Mouse (Mus musculus) layer of hippocampus, adult 2 months (tissue): ENCODE data around the gene Galp. TPM values are rescaled to one million over a fixed set of nuclear protein-coding genes. Genes with fewer than 3 reads are reported as not detected.

Experiments used
- DNase-seq, 2 experiments: peaks; one replicate each; pipeline ENCODE4 v3.0.0; 2022; ENCODE audit warnings: low spot score in 2 of 2
- H3K27ac ChIP-seq: fragments of 200-600 bp; 2 replicates; pipeline ENCODE4 v1.8.1; 2022
- H3K4me3 ChIP-seq: fragments of 200-600 bp; 2 replicates; pipeline ENCODE4 v1.8.1; 2022; ENCODE audit warnings: mild to moderate bottlenecking
- CTCF ChIP-seq: fragments of 200-600 bp; conservative IDR thresholded peaks from 2 replicates; pipeline ENCODE4 v1.8.1; 2022; ENCODE audit warnings: antibody characterized with exemption, mild to moderate bottlenecking, moderate library complexity
- long read RNA-seq, 2 experiments: library from polyadenylated mRNA; stranded (forward); transcript quantifications; one replicate each; pipeline ENCODE4 v2.0.0; 2021; ENCODE audit warnings: borderline mapping rate in 2 of 2
- total RNA-seq, 2 experiments: library from RNA; stranded (reverse); gene quantifications; 2 replicates each; pipeline ENCODE4 v1.2.3; 2021

Galp gene
- not detected for total RNA-seq
- long read RNA-seq, experiment 1: 0 reads
- long read RNA-seq, experiment 2: 0 reads

- TF ChIP-seq CTCF: no peak
- Histone ChIP-seq H3K27ac (no peak within 1 kb of the TSS), H3K4me3 (no peak within 1 kb of the TSS)
- no peak for DNase-seq
Observed at GRCm38 (mm10) chr7:6196790-6197189, at the start of gene Galp. TSS of gene Galp (plus strand) at chr7:6197090.

GRCm38 (mm10) chr7:6147688-6148087 is 49.2 kb upstream of the Galp start:
- no peak for DNase-seq
- H3K4me3 ChIP-seq: no peak overlapping the region
- no peak for TF ChIP-seq CTCF
- peak overlapping the region; percentile 39; the same call in 1 of the 2 replicates for H3K27ac ChIP-seq

- H3K27ac ChIP-seq: peak overlapping the region; percentile 5; the same call in 1 of the 2 replicates
- no peak for DNase-seq
Observed at GRCm38 (mm10) chr7:6151266-6151665, 45.6 kb upstream of the Galp start.

DNA sequence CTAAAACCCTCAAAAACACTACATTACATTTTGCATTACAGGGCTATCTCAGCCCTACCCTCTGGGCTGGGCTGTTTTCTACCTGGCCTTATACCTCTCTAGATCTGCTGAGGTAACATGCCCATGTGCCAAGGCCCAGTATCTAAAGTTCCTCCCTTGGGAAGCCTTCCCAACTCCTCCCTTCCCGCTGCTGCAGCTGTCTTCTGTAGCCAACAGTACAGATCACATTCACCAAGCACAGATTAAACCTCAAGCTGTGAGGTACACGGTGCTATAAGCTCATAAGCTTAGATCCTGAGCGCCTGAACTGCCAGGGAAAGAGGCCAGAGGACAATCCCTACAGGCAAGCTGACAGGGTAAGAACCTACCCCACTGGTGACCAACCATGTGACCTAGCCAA is 44.9 kb upstream of the Galp start:
- no peak for DNase-seq
- H3K27ac ChIP-seq: no peak overlapping the region
- TF ChIP-seq CTCF: no peak
- no peak overlapping the region for H3K4me3 ChIP-seq

More at GRCm38 (mm10) chr7:6151266-6151665, 45.6 kb upstream of the Galp start:
- TF ChIP-seq CTCF: no peak
- no peak overlapping the region for H3K4me3 ChIP-seq

GRCm38 (mm10) chr7:6153131-6153530 is 43.8 kb upstream of the Galp start:
- H3K4me3 ChIP-seq: no peak overlapping the region
- H3K27ac ChIP-seq: no peak overlapping the region; the same call in 1 of the 2 replicates
- DNase-seq: no peak
- no peak for TF ChIP-seq CTCF

DNA sequence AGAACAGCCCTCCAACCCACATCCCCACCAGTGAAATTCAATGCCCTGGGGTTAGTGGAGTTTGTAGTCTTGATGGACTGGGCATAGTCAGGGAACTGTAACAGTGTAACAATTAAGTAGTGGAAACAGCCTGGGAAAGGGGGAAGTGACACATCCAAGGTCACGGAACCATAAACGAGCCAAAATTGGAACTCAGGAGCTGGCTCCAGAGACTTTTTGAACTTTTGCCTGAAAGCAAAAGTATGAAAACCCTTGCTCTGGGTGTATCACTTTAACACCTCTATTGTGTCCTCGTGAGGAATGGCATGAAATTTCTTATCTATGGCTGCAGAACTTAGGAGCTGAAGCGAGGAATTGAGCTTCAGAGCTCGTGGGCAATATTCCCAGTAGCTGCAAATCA is 42.7 kb upstream of the Galp start:
- DNase-seq: no peak
- H3K4me3 ChIP-seq: peak overlapping the region; percentile 98; the same call in 1 of the 2 replicates
- peak overlapping the region; percentile 97; the same call in 1 of the 2 replicates for H3K27ac ChIP-seq
- no peak for TF ChIP-seq CTCF

GRCm38 (mm10) chr7:6155031-6155872 is 41.6 kb upstream of the Galp start:
- peak overlapping the region; percentile 97 for H3K27ac ChIP-seq
- TF ChIP-seq CTCF: no peak; the same call in 1 of the 2 replicates
- peak; percentile 69 to 82 for DNase-seq
- H3K4me3 ChIP-seq: peak overlapping the region; percentile 98

DNA sequence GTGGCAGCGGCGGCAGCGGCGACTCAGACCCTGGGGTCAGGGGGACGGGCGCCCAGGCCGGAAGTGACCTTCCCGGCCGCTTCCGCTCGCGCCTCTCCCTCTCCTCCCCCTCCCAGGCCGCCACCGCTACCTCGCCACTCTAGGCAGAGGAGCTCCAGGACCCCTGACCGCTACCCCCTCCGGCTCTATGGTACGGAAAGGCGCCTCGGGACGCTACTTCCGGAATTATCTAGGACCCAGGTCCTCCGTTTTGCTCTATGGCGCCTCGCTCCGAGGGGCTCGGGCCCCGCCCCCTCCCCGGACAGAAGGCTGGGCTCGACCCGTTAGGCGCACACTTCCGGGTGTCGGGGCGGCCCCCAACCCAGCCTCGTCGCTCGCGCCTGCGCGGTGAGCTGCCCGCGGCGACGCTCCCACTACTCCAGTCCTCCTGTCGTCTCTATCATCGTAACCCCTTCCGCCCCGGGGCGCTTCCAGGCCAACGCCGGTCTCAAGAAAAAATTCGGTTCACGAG is 40.9 kb upstream of the Galp start, which contains the start of gene Zfp787:
Zfp787 (minus strand) TSS at position 97 of the 511 bp plus-strand sequence.
- no peak for TF ChIP-seq CTCF
- DNase-seq: peak; percentile 96 to 98
- peak within 1 kb of the TSS; percentile 97 for H3K27ac ChIP-seq
- peak within 1 kb of the TSS; percentile 98 for H3K4me3 ChIP-seq

DNA sequence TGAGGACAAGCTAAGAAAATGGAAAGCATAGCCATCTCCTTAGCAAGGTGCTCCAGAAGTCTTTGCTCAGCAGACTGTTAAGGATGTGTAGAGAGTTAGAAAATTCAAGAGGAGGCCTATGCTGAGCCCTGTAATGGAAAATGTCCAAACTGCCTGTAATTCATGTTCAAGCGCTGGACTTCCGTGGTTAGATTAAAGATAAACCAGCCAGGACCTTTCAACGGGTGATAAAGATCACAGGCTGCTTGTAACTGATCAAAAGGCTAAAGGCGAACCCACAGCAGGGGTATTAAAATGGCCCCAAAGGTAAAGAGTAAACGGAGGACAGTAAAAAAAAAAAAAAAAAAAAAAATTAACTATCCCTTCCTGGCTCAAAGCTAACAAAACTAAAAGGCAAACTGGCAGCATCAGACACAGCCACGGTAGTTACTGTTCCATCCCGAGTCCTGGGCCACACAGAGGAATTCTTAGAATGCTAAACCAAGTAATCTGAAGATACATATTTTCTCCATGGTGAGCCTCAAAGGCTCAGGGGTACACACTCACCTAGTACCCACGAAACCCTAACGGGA is 39.9 kb upstream of the Galp start:
- no peak for DNase-seq
- TF ChIP-seq CTCF: no peak
- H3K27ac ChIP-seq: peak overlapping the region; percentile 97; the same call in 1 of the 2 replicates
- H3K4me3 ChIP-seq: peak overlapping the region; percentile 98; the same call in 1 of the 2 replicates

DNA sequence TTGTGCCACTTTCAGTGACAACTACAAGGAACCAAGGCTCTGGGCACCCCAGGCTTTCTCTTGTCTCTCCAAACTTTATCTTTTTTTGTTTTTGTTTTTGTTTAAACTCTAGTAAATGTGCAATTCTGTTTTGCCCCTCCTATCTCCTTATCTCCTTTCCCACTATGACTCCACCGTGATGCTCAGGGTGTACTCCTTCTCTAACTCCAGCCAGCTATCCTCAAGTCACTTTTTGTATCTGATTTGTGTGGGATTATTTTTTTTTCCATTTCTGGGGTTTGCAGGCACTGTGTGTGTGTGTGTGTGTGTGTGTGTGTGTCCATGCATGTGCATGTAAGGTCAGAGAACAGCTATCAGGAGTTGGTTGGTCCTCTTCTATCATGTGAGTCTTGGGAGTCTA is 39.4 kb upstream of the Galp start:
- no peak for DNase-seq
- Histone ChIP-seq H3K4me3 (no peak overlapping the region), H3K27ac (no peak overlapping the region)
- TF ChIP-seq CTCF: no peak

DNA sequence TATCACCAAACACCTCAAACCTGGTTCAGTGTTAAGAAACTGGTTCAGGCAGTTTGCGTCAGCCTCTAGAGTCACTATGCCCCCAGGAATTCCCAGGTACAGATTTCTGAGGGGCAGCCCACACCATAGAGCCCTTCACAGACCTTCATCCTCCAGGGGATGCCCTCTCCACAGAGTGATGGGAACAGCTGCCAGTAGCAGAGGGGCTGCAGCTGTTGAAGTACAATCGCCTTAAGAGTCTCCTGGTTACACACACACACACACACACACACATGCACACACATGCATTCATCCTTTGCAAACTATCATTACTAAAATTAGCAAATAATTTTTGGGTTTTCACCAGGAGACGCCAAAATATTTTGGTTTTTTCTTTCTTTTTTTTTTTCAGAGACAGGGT is 37.3 kb upstream of the Galp start:
- H3K27ac ChIP-seq: no peak overlapping the region
- no peak for TF ChIP-seq CTCF
- no peak for DNase-seq
- H3K4me3 ChIP-seq: no peak overlapping the region

- Histone ChIP-seq H3K4me3 (no peak overlapping the region), H3K27ac (no peak overlapping the region)
- no peak for TF ChIP-seq CTCF
- DNase-seq: no peak
Observed at GRCm38 (mm10) chr7:6161541-6161940, 35.3 kb upstream of the Galp start.

DNA sequence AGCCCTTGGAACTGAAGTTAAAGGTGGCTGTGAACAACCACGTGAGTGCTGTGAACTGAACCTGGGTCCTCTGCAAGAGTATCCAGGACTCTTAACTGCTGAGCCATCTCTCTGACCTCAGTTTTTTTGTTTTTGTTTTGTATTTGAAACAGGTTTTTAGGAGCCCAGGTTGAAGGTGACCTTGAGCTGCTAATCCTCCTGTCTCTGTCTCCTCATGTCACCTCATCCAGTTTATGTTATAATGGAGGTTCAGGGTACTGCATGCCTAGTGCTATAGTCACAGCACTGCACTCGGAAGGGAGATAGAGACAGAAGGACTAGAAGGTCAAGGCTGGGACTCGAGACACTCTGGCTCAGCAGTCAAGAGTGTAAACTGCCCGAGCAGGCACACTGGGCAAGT is 34.7 kb upstream of the Galp start:
- no peak for DNase-seq
- H3K27ac ChIP-seq: no peak overlapping the region
- TF ChIP-seq CTCF: no peak
- no peak overlapping the region for H3K4me3 ChIP-seq
